Mouse (Mus musculus) telencephalon, adult 2 months (tissue): ENCODE measurements around the gene Prkar2b.
A peak's percentile ranks its signal among the peaks of the same experiment; 100 is the strongest.

Source experiments
- DNase-seq: peaks from one replicate; pipeline ENCODE4 v3.0.0-alpha.2; 2011; ENCODE audit warnings: low read depth, low spot score

Prkar2b gene

DNA sequence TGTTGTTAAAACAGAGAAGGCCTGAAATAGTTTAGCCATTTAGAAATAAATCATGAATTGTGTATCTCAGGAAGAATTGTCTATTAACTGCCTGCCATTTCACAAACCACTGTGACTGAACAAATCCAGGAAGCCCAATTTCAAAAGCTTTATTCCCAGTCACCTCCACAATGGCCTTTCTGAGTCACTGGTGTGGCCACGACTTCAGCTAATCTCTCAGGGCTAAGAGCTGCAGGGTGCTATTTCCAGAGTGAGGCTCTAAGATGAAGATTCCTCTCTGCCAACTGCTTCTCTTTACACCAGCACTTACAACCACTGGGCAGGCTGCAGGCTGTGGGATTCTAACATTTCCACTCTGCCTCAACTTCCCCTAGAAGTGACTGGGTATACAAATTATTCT is 92.0 kb downstream of the Prkar2b start:
- no peak for DNase-seq

DNA sequence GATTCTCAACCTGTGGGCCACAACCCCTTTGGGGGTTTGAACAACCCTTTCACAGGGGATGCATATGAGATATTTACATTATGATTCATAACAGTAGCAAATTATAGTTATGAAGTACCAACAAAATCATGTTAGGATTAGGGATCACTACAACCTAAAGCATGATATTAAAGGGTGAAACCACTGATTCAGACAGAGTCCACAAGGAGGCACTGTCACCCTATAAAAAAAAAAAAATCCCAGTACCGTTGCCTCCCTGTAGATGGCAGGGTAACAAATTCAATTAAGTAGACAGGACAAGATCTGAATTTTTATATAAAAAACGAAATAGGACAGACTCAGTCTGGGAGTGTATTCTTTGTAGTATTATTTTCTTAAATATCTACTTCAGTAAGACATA is 93.6 kb downstream of the Prkar2b start:
- DNase-seq = no peak

DNA sequence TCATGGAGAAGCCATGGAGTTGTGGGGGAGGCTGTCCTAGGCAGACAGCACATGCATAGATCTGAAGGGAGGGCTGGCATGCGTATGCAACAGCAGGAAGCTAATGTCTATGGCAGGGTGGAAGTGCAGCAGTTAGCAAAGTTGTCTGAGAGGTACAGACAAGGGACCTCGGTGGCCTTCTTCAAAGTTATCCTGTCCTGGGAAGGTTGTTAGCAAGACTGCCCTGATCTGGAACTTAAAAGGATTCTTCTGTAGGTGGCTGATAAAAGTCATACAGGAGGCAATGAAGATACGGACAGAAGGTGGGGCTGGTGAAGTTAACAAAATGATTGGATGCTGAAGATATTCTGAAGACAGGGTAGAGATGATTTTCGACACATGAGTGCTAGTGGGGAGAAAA is 94.7 kb downstream of the Prkar2b start:
- no peak for DNase-seq

GRCm38 (mm10) chr12:31965517-31966212 is 95.4 kb downstream of the Prkar2b start:
- DNase-seq = no peak

GRCm38 (mm10) chr12:31964074-31964473 is 97.0 kb downstream of the Prkar2b start:
- DNase-seq = no peak

- no peak for DNase-seq
Measured at GRCm38 (mm10) chr12:31955843-31956242, 105.3 kb downstream of the Prkar2b start.

DNA sequence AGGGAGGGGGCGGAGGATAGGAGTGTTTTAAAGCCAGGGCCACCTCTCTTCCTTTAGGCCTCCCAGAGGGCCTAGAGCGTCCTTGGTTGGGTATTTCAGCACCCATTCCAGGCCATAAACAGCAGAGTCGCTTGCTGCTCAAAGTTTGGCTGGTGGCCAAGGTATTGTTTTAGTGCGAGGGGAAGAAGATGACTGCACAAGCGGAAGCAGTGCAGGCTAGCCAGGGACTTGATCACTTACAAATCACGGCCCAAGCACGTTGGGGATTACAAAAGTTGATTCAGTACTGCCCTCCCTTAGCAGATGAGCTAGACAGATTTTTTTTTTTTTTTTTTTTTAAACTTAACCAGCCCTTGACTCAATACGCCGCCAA is 110.5 kb downstream of the Prkar2b start:
- DNase-seq = no peak

GRCm38 (mm10) chr12:31949759-31950658 is 111.1 kb downstream of the Prkar2b start, which contains the start of gene Hbp1:
Gene Hbp1, minus strand, starts transcription at chr12:31950535.
- DNase-seq = peak; percentile 100

- DNase-seq = peak; percentile 84
Measured at GRCm38 (mm10) chr12:31949193-31949741, 111.8 kb downstream of the Prkar2b start.

DNA sequence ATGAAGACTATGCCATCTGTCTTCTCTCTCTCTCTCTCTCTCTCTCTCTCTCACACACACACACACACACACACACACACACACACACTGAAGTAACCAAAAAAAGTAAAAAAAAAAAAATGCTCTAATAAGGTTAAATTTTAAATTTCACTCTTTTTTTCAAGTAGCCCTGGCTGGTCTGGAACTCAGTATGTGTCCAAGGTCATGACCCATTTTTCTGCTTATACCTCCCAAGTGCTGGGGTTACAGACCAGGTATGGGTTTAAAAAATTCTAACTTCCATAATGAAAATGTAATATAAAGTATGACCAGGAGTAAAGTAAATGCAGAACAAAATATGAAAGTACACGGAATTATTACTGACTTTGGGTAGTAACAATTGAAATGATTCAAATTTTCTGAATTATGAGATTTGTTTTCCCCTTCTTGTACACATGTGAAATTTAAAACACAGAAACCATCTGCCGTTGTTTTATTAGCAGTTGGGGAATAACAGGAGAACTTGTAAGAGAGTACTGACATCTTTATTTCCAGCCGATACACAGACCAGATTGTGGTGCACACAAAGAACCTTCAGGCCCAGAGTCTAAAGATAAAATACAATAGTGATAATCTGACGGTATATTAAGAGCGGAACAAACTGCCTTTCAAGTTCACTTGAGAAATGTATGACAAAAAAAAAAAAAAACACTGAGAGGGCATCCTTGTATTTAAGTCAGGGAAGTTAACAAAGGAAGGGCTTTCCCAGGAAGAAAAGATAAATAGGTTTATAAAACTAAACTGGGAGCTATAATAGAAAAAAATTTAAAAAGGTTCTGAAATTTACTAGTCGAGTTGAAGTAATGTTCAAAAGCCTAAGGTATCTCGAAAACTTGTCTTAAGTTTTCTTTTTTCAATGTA is 112.7 kb downstream of the Prkar2b start:
- no peak for DNase-seq

DNA sequence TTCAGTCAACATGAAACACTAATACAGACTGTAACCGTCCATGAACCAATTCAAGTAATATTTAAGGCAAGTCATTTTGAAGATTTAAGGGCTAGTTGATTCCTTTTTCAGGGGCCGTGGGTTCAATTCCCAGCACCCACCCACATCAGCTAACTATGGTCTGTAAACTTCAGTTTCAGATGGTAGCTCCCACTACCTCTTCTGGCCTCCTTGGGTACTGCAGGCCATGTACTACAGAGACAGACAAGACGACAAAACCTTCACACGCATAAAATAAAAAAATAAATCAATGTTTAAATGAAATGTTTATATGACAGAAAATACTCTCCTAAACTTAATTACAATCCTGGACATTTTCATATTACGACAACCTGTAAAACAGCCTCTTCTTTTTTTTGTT is 113.6 kb downstream of the Prkar2b start:
- no peak for DNase-seq

DNA sequence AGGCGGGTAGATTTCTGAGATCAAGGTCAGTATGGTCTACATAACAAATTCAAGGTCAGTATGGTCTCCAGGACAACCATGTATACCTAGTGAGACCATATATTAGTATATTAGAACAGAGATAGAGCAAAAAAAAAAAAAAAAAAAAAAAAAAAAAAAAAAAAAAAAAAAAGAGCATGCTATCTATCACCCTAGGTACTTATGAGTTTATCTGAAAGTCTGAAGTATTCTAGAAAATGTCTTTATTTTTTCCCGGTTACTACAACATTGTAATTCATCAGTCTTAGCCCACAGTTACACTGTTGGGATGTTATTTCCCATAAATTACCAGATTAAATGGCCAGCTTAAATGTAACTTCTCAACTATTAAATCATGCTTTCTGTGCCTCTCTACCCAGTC is 116.7 kb downstream of the Prkar2b start:
- no peak for DNase-seq

DNA sequence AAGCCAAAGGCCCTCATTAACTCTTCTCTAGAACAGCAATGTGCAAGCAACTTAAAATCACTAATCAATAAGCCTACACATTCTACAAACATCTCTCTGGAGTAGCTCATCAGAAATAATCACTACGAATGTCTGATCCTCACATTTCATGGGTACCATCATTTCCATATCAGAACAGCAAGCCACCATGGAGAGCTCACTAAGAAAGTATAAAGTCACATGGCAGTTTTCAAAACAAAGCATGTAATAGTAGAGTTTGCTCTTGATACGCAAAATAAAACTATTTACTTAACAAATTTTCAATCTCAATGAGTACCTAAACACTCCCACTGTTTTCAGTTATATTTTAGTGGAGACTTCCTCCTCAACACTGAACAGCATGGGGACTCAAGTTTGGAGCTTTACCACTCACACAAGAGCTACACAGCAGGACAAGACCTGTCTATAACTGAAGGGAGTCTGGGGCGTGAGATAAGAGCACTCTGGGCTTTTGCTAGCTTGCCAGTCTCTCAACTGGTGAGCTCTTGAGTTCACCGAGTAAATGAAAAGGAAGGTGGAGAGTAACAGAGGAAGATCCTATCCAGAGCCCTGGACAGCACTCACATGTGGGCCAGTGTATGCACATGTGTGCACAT is 118.0 kb downstream of the Prkar2b start:
- DNase-seq = no peak

DNA sequence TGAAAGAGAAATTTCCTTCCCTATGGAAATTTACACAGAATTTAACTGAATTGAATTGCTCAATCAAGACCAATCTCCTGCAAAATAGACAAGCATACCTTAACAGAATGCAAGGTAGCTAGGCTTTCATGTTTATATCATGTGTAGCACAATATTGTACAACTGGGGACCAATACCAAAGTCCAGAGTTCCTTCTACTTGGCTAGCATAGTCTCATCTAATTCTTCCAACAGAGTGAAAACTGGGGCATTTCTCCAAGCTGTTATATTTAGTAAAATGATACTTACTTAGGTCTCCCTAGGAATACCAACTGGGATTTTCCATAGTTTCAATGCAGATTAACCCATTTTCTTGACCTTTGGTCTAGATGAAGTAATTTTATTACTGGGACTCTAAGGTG is 122.1 kb downstream of the Prkar2b start:
- no peak for DNase-seq

DNA sequence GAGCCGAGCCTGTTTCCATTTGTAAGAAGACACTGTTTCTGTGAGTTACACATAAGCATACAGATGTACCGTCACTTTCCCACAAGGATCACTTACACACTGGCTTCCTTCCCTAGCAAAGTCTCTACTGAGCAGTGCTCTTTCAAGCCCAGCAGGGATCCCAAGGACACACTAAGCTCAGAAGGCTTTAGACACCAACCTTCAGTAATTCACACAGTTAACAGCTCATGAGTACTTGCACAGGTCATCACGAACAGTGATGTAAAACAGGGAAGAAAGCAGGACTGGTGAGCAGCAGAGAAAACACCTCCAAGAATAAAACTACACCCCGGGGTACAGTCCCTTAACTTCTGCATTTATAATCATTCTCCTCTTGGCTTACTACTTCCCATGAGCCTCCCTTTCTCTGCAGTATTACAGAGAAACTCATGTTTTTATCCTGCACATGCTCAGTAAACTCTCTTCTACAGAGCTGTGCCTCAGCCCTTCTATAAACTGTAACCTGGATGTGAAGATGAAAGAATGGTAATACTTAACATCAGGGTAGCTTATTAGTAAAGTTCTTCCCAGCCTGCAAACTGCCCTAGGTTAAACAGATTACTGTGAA is 122.6 kb downstream of the Prkar2b start:
- DNase-seq = no peak

DNA sequence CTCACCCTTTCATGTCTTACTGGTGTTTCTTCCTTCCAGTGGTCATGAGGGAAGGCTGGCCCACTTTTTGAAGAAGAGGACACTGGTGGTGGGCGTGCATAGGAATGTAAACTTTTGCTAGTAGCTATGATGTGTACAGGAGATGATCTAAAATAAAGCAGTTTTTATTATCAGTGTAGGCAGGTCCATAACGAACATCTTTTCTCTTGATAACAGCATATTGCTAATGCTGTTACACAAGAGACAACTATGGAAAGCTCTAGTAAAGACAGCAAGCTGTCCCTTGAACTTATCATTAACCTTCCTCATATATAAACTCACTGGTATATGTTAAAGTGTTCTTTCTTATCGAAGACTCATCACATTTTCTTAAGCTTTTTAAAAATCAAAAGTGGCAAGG is 123.5 kb downstream of the Prkar2b start:
- DNase-seq = no peak

DNA sequence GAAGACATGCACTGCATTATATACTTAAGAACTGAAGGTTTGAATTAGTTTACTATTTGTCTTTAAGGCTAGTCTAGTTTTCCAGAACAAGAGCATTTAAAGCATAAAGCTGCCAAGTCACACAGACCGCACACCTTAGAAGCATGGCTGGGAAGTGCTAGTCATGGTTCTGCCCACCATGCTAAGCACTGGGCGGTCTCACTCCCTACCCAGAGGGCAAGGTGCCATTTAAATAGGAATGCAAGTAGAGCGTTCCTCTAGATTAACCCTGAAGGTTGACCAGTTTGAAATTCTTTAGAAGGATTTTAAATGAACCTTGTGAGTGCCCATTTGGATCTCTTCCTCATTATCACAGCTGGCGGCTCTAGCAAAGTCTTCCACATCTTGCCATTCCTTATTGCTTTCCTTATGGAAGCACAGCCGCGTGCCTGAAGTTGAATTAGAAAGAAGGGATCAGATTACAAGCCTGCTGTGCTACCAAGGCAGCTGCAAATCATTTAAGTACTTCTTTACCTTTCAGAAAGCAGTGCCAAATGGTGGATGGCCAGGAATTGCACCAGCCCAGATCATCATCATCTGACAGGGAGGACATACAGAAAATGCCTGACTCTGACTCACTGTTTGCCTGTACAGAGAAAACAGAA is 124.3 kb downstream of the Prkar2b start:
- DNase-seq = no peak

DNA sequence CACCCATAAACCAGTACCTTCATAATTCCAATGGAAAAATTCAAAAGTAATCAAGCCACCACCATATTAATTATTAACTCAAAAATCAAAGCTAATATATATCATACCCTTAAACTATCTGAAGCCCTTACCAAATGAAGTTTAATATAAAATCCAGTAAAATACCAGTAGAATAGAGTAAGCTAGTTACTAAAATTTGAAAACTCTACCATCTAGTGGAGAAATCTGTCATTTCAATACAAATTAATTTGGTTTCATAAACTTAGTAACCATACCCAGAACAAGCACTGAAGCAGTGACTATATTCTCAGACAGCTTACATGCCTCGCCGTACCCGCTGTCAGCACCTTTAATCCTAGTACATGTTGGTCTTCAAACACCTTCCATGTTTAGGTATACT is 129.3 kb downstream of the Prkar2b start:
- no peak for DNase-seq

DNA sequence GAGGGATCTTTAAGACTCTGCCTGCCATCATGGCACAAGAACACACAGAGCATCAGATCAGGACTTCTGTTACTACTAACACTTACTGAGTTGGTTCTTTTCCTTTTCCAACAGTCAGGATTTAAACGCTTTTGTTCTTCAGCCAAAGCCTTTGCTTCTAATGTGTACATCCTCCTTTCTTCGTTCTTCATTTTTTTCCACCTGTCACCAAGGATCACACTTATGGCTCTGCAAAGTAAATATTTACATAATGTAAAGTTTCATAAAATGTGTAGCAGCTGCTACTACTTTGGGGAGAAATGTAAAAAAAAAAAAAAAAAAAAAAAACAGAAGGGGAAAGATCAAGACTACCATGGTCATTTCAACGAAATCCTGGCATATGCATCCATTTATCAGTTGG is 132.6 kb downstream of the Prkar2b start:
- no peak for DNase-seq

- no peak for DNase-seq
Measured at GRCm38 (mm10) chr12:31926661-31927061, 134.4 kb downstream of the Prkar2b start.
